19 mouse cellular contexts compared by ENCODE assay signal in the genomic region with DNA sequence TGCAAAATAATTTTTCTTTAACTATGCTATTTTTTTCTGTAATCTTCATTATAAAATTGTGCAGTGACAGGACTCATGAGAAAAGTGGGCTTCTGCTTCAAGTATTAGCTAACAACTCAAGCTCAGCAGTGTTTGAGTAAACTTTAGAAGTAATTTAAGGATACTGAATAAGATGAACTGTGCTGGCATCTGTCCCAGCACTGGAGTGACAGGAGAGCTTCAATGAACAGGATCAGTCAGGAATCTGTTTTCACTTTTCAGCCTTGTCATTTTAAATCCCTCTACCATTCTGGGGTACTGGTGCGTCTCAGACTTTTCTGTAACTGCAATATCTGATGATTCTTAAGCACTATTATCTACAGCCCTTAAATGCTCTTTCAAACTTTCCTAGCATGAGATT.
"Had no signal": no experiment of that assay in that cellular context is flagged by ENCODE, and none has a peak within 500 bp of the region (broad histone marks: within the 10 kb centered on the region; RNA-seq: fewer than 3 reads in every experiment).

No protein-coding gene starts in this region.

- H3K27ac ChIP-seq: kidney, postnatal 0 days; limb, embryonic 13.5 days; liver, embryonic 14.5 days; midbrain, embryonic 10.5 days; neural tube, embryonic 15.5 days had no signal

- H3K4me3 ChIP-seq: limb, embryonic 13.5 days; midbrain, embryonic 10.5 days; myocyte; neural tube, embryonic 15.5 days had no signal

- H3K4me1 ChIP-seq: limb, embryonic 13.5 days; midbrain, embryonic 10.5 days; neural tube, embryonic 15.5 days had no signal

- H3K27me3 ChIP-seq: limb, embryonic 13.5 days; neural tube, embryonic 15.5 days had no signal

- H3K9ac ChIP-seq: limb, embryonic 13.5 days; liver, embryonic 14.5 days; neural tube, embryonic 15.5 days had no signal

- DNase-seq: kidney, adult 11 months; kidney, adult 9 months; kidney, postnatal 36 days; layer of hippocampus, adult 9-11 months; layer of hippocampus, postnatal 36 days; lung, adult 18-20 months; lung, postnatal 10 days; lung, postnatal 4 days; right cerebral cortex, adult 18-20 months; right cerebral cortex, postnatal 4 days; spleen, adult 18-20 months; thymus, adult 2 months; thymus, postnatal 25 days had no signal

- H3K9me3 ChIP-seq: limb, embryonic 13.5 days; midbrain, embryonic 10.5 days; neural tube, embryonic 15.5 days had no signal

- H3K36me3 ChIP-seq: limb, embryonic 13.5 days; midbrain, embryonic 10.5 days; neural tube, embryonic 15.5 days had no signal

- H3K4me2 ChIP-seq: limb, embryonic 13.5 days; neural tube, embryonic 15.5 days had no signal
